Mouse (Mus musculus): Measurements from ENCODE around the gene Olfr1359. TPM values are rescaled to one million over a fixed set of nuclear protein-coding genes. Genes with fewer than 3 reads are reported as not detected.
A peak's percentile ranks its signal among the peaks of the same experiment; 100 is the strongest.
"Not testable (repeated sequence)": the region's sequence is repeated elsewhere in the genome, so short reads cannot be mapped to it uniquely, and the experiment has no call there.

Gene Olfr1359
- polyA plus RNA-seq, 1 experiment from 2014 or later: not detected

- no peaks in the 10 kb centered on the region for H3K4me1 ChIP-seq (replicated peaks; ENCODE audit: control insufficient read depth, insufficient read depth, low read length)
- DNase-seq (ENCODE audit: low spot score) (no peak), ATAC-seq (replicated peaks; ENCODE audit: low FRiP score) (no peak)
- no peaks in the 10 kb centered on the region; the same call in 1 of the 2 replicates for H3K36me3 ChIP-seq (ENCODE audit: control insufficient read depth, insufficient read depth, low read length)
- no peak overlapping the region for H3K4me2 ChIP-seq (ENCODE audit: low read depth, low read length, severe bottlenecking)
- H3K4me3 ChIP-seq (ENCODE audit: low read depth, low read length): no peak overlapping the region
- WGBS: 97% methylated on average over 1 of the region's 1 CpGs
- no peak overlapping the region for H3K9ac ChIP-seq (ENCODE audit: low read length)
- H3K27ac ChIP-seq (ENCODE audit: low read depth, low read length): no peak overlapping the region
- H3K9me3 ChIP-seq (ENCODE audit: control insufficient read depth, low read length): no peaks in the 10 kb centered on the region
- H3K27me3 ChIP-seq (ENCODE audit: control insufficient read depth, insufficient read depth, low read length): no peaks in the 10 kb centered on the region
Observed at GRCm38 (mm10) chr13:21745006-21745405, 47.1 kb downstream of the Olfr1359 start.

GRCm38 (mm10) chr13:21749387-21750158 lies 51.7 kb downstream of the Olfr1359 start:
- 6% methylated on average over 5 of the region's 5 CpGs for WGBS
- peaks cover 3% of the 10 kb centered on the region; the same call in 1 of the 2 replicates for H3K4me1 ChIP-seq (replicated peaks; ENCODE audit: control insufficient read depth, insufficient read depth, low read length)
- no peaks in the 10 kb centered on the region for H3K9me3 ChIP-seq (ENCODE audit: control insufficient read depth, low read length)
- H3K9ac ChIP-seq (ENCODE audit: low read length): peak overlapping the region; percentile 68
- H3K27me3 ChIP-seq (ENCODE audit: control insufficient read depth, insufficient read depth, low read length): no peaks in the 10 kb centered on the region
- peak; percentile 69 for DNase-seq (ENCODE audit: low spot score)
- H3K4me3 ChIP-seq (ENCODE audit: low read depth, low read length): peak overlapping the region; percentile 55
- peak; percentile 13; the same call in 1 of the 2 replicates for ATAC-seq (replicated peaks; ENCODE audit: low FRiP score)
- H3K27ac ChIP-seq (ENCODE audit: low read depth, low read length): peak overlapping the region; percentile 97
- no peaks in the 10 kb centered on the region; the same call in 1 of the 2 replicates for H3K36me3 ChIP-seq (ENCODE audit: control insufficient read depth, insufficient read depth, low read length)
- peak overlapping the region; percentile 88 for H3K4me2 ChIP-seq (ENCODE audit: low read depth, low read length, severe bottlenecking)

GRCm38 (mm10) chr13:21750159-21751017 lies 52.5 kb downstream of the Olfr1359 start, which contains the start of gene Hist1h4k:
TSS of gene Hist1h4k (minus strand) at chr13:21750505.
- not testable (repeated sequence) for H3K27me3 ChIP-seq (ENCODE audit: control insufficient read depth, insufficient read depth, low read length); H3K36me3 ChIP-seq (ENCODE audit: control insufficient read depth, insufficient read depth, low read length); H3K9me3 ChIP-seq (ENCODE audit: control insufficient read depth, low read length); H3K4me1 ChIP-seq (replicated peaks; ENCODE audit: control insufficient read depth, insufficient read depth, low read length)
- peak within 1 kb of the TSS; percentile 97 for H3K27ac ChIP-seq (ENCODE audit: low read depth, low read length)
- under 1% methylated on average over 42 of the region's 56 CpGs for WGBS
- H3K4me2 ChIP-seq (ENCODE audit: low read depth, low read length, severe bottlenecking): peak within 1 kb of the TSS; percentile 88
- H3K9ac ChIP-seq (ENCODE audit: low read length): peak within 1 kb of the TSS; percentile 68
- DNase-seq (ENCODE audit: low spot score) (peak; percentile 97), ATAC-seq (replicated peaks; ENCODE audit: low FRiP score) (peak; percentile 82)
- H3K4me3 ChIP-seq (ENCODE audit: low read depth, low read length): peak within 1 kb of the TSS; percentile 55

- DNase-seq (ENCODE audit: low spot score) (no peak), ATAC-seq (replicated peaks; ENCODE audit: low FRiP score) (no peak)
- Histone ChIP-seq H3K27ac (ENCODE audit: low read depth, low read length) (peak overlapping the region; percentile 93), H3K4me3 (ENCODE audit: low read depth, low read length) (no peak overlapping the region), H3K27me3 (ENCODE audit: control insufficient read depth, insufficient read depth, low read length) (no peaks in the 10 kb centered on the region), H3K36me3 (ENCODE audit: control insufficient read depth, insufficient read depth, low read length) (no peaks in the 10 kb centered on the region), H3K4me1 (replicated peaks; ENCODE audit: control insufficient read depth, insufficient read depth, low read length) (peaks cover 3% of the 10 kb centered on the region; the same call in 1 of the 2 replicates), H3K9me3 (ENCODE audit: control insufficient read depth, low read length) (no peaks in the 10 kb centered on the region), H3K9ac (ENCODE audit: low read length) (no peak overlapping the region), H3K4me2 (ENCODE audit: low read depth, low read length, severe bottlenecking) (no peak overlapping the region)
Observed at GRCm38 (mm10) chr13:21751417-21751816, 53.5 kb downstream of the Olfr1359 start.

- Histone ChIP-seq H3K4me3 (ENCODE audit: low read depth, low read length) (no peak overlapping the region), H3K36me3 (ENCODE audit: control insufficient read depth, insufficient read depth, low read length) (no peaks in the 10 kb centered on the region), H3K4me1 (replicated peaks; ENCODE audit: control insufficient read depth, insufficient read depth, low read length) (peaks cover 3% of the 10 kb centered on the region; the same call in 1 of the 2 replicates), H3K9me3 (ENCODE audit: control insufficient read depth, low read length) (no peaks in the 10 kb centered on the region), H3K27ac (ENCODE audit: low read depth, low read length) (peak overlapping the region; percentile 93), H3K9ac (ENCODE audit: low read length) (no peak overlapping the region; the same call in 1 of the 2 replicates), H3K27me3 (ENCODE audit: control insufficient read depth, insufficient read depth, low read length) (no peaks in the 10 kb centered on the region), H3K4me2 (ENCODE audit: low read depth, low read length, severe bottlenecking) (no peak overlapping the region)
- ATAC-seq (replicated peaks; ENCODE audit: low FRiP score) (no peak), DNase-seq (ENCODE audit: low spot score) (no peak)
- 76% methylated on average over 3 of the region's 3 CpGs for WGBS
Observed at GRCm38 (mm10) chr13:21751827-21752226, 53.9 kb downstream of the Olfr1359 start.

- DNase-seq (ENCODE audit: low spot score) (peak; percentile 61), ATAC-seq (replicated peaks; ENCODE audit: low FRiP score) (no peak)
- Histone ChIP-seq H3K9me3 (ENCODE audit: control insufficient read depth, low read length) (no peaks in the 10 kb centered on the region), H3K27ac (ENCODE audit: low read depth, low read length) (peak overlapping the region; percentile 93), H3K36me3 (ENCODE audit: control insufficient read depth, insufficient read depth, low read length) (no peaks in the 10 kb centered on the region), H3K4me2 (ENCODE audit: low read depth, low read length, severe bottlenecking) (peak overlapping the region; percentile 65; the same call in 1 of the 2 replicates), H3K4me1 (replicated peaks; ENCODE audit: control insufficient read depth, insufficient read depth, low read length) (peaks cover 3% of the 10 kb centered on the region; the same call in 1 of the 2 replicates), H3K9ac (ENCODE audit: low read length) (peak overlapping the region; percentile 21; the same call in 1 of the 2 replicates), H3K4me3 (ENCODE audit: low read depth, low read length) (peak overlapping the region; percentile 37; the same call in 1 of the 2 replicates), H3K27me3 (ENCODE audit: control insufficient read depth, insufficient read depth, low read length) (no peaks in the 10 kb centered on the region)
- 45% methylated on average over 3 of the region's 3 CpGs for WGBS
Observed at GRCm38 (mm10) chr13:21752356-21752755, 54.4 kb downstream of the Olfr1359 start.

- Histone ChIP-seq H3K27ac (ENCODE audit: low read depth, low read length) (peak overlapping the region; percentile 93), H3K9ac (ENCODE audit: low read length) (peak overlapping the region; percentile 67), H3K36me3 (ENCODE audit: control insufficient read depth, insufficient read depth, low read length) (no peaks in the 10 kb centered on the region), H3K4me2 (ENCODE audit: low read depth, low read length, severe bottlenecking) (peak overlapping the region; percentile 65), H3K27me3 (ENCODE audit: control insufficient read depth, insufficient read depth, low read length) (no peaks in the 10 kb centered on the region), H3K9me3 (ENCODE audit: control insufficient read depth, low read length) (no peaks in the 10 kb centered on the region), H3K4me3 (ENCODE audit: low read depth, low read length) (peak overlapping the region; percentile 37), H3K4me1 (replicated peaks; ENCODE audit: control insufficient read depth, insufficient read depth, low read length) (peaks cover 3% of the 10 kb centered on the region; the same call in 1 of the 2 replicates)
- ATAC-seq (replicated peaks; ENCODE audit: low FRiP score) (no peak), DNase-seq (ENCODE audit: low spot score) (no peak)
- WGBS: 3% methylated on average over 10 of the region's 10 CpGs
Observed at GRCm38 (mm10) chr13:21753051-21753523, 55.2 kb downstream of the Olfr1359 start.

- Histone ChIP-seq H3K4me2 (ENCODE audit: low read depth, low read length, severe bottlenecking) (peak within 1 kb of the TSS; percentile 65), H3K27ac (ENCODE audit: low read depth, low read length) (peak within 1 kb of the TSS; percentile 93), H3K4me3 (ENCODE audit: low read depth, low read length) (peak within 1 kb of the TSS; percentile 41), H3K9ac (ENCODE audit: low read length) (peak within 1 kb of the TSS; percentile 67)
- peak; percentile 93 for ATAC-seq (replicated peaks; ENCODE audit: low FRiP score)
- DNase-seq (ENCODE audit: low spot score): peak; percentile 82
- under 1% methylated on average over 30 of the region's 50 CpGs for WGBS
- not testable (repeated sequence) for H3K27me3 ChIP-seq (ENCODE audit: control insufficient read depth, insufficient read depth, low read length); H3K9me3 ChIP-seq (ENCODE audit: control insufficient read depth, low read length); H3K4me1 ChIP-seq (replicated peaks; ENCODE audit: control insufficient read depth, insufficient read depth, low read length); H3K36me3 ChIP-seq (ENCODE audit: control insufficient read depth, insufficient read depth, low read length)
Observed at GRCm38 (mm10) chr13:21753524-21754285, 55.8 kb downstream of the Olfr1359 start, which contains the start of the genes Hist1h2ak and Hist1h2bn. TSS of gene Hist1h2ak (minus strand) at chr13:21753827. TSS of gene Hist1h2bn (plus strand) at chr13:21754123.

Measured in forebrain, embryonic 11.5 days (tissue).